Mouse (Mus musculus) E14TG2a.4 (cell line): Measurements from ENCODE around the gene Tmem106c.

Experiments used
- CTCF ChIP-seq: conservative IDR thresholded peaks from 2 replicates; pipeline ENCODE4 v1.5.1; 2014; ENCODE audit warnings: low read length
- NANOG ChIP-seq: IDR thresholded peaks from 2 replicates; pipeline ENCODE4 v1.6.1; 2014; ENCODE audit warnings: borderline replicate concordance, low read length, mixed read lengths
- POU5F1 ChIP-seq: IDR thresholded peaks from 2 replicates; pipeline ENCODE4 v1.6.1; 2014; ENCODE audit warnings: low read length, borderline replicate concordance

DNA sequence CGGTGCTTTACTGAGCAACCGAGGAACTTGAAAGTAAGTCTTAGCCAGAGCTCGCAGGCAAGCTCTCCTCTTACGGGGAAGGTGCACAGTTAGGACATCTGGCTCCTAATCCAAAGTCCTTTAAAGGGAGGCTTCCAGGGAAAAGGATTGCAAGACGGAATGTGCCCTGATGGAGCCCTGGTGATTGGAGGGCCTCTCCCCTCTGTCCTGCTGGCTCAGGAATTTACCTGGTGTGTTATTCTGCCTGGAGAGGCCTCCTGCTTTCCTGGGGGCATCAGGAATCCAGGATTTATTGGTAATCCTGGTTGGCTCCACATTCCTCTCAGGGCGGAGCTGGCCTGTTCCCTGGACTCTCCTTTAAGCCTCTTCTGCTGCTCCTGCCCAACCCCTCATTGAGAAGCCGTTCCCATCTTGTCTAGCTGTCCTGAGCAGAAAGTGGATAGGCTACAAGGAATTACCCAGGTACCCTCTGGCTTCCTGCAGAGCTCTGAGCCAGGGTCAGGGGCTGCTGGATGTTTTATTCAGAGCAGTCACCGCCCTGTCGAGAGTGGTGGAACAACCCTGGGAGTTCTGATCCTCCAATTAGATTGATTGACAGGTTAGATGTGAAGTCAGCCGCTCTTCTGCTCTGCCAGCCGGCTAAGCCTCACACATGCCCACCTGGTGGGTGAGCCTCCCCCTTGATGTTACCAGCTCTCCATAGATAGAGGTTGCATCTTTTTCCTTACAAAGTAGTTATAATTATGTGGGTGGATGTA is 9.4 kb downstream of the Tmem106c start:
- TF ChIP-seq CTCF, result no peak
- no peak for TF ChIP-seq POU5F1
- no peak for TF ChIP-seq NANOG
